ENCODE assay signal across 9 mouse cellular contexts in genomic region chr10:14200310-14200709, GRCm38 (mm10).
DNase-seq lines count a peak whose midpoint lies in the region; ATAC-seq lines count a peak whose summit lies in the region.
"Had no signal": no experiment of that assay in that cellular context is flagged by ENCODE, and none has a peak within 500 bp of the region (broad histone marks: within the 10 kb centered on the region; RNA-seq: fewer than 3 reads in every experiment).

No protein-coding gene starts in this region.

- DNase-seq in ovary, postnatal 14 days (ENCODE audit: low spot score) = peak; percentile 46
- DNase-seq in ovary, postnatal 36 days (ENCODE audit: low spot score) = no peak
- DNase-seq in ZHBTc4 (ENCODE audit: low read depth, low spot score) = peak; percentile 42
- peak; percentile 70 to 81 for DNase-seq in cerebellum, postnatal 36 days
- DNase-seq in lung, postnatal 25 days (ENCODE audit: low spot score) = peak; percentile 72

- H3K36me3 ChIP-seq in hindbrain, embryonic 13.5 days = no peaks in the 10 kb centered on the region
- H3K36me3 ChIP-seq: embryonic facial prominence, embryonic 15.5 days; liver, embryonic 15.5 days had no signal

- no peak overlapping the region for H3K4me3 ChIP-seq in hindbrain, embryonic 13.5 days
- H3K4me3 ChIP-seq: embryonic facial prominence, embryonic 15.5 days; liver, embryonic 15.5 days had no signal

- no peak overlapping the region for H3K9ac ChIP-seq in hindbrain, embryonic 13.5 days
- H3K9ac ChIP-seq: embryonic facial prominence, embryonic 15.5 days; liver, embryonic 15.5 days had no signal

- H3K27ac ChIP-seq in hindbrain, embryonic 13.5 days = no peak overlapping the region
- H3K27ac ChIP-seq: embryonic facial prominence, embryonic 15.5 days; liver, embryonic 15.5 days had no signal

- H3K4me1 ChIP-seq in hindbrain, embryonic 13.5 days (replicated peaks) = 0 out of 2 replicates have a peak, but pooled peaks cover 5% of the 10 kb centered on the region
- H3K4me1 ChIP-seq: liver, embryonic 15.5 days had no signal

- ATAC-seq in hindbrain, embryonic 13.5 days (ENCODE audit: low FRiP score) = peak; percentile 59; the same call in 1 of the 2 replicates
- no peak for ATAC-seq in erythroid progenitor cell, adult 5-6 weeks (replicated peaks; ENCODE audit: low FRiP score, poor library complexity, severe bottlenecking)

- WGBS in hindbrain, embryonic 13.5 days = 6% methylated on average over 2 of the region's 2 CpGs

- no peaks in the 10 kb centered on the region for H3K27me3 ChIP-seq in hindbrain, embryonic 13.5 days
- H3K27me3 ChIP-seq: embryonic facial prominence, embryonic 15.5 days; liver, embryonic 15.5 days had no signal

- no peak overlapping the region for H3K4me2 ChIP-seq in hindbrain, embryonic 13.5 days
- H3K4me2 ChIP-seq: embryonic facial prominence, embryonic 15.5 days; liver, embryonic 15.5 days had no signal

- H3K9me3 ChIP-seq in hindbrain, embryonic 13.5 days = no peaks in the 10 kb centered on the region
- H3K9me3 ChIP-seq: embryonic facial prominence, embryonic 15.5 days; liver, embryonic 15.5 days had no signal
